Comparison of ENCODE assay signal across 8 mouse cellular contexts in genomic region chr11:100471352-100472196, GRCm38 (mm10). TPM values are rescaled to one million over a fixed set of nuclear protein-coding genes. Genes with fewer than 3 reads are reported as not detected.
A peak's percentile ranks its signal among the peaks of the same experiment; 100 is the strongest.
DNase-seq lines count a peak whose midpoint lies in the region; ATAC-seq and TF ChIP-seq lines count a peak whose summit lies in the region.

No protein-coding gene starts in this region.

- peaks cover 12% of the 10 kb centered on the region; the same call in 1 of the 2 replicates for H3K4me1 ChIP-seq in kidney, adult 2 months (ENCODE audit: control insufficient read depth, insufficient read depth, low read length)
- H3K4me1 ChIP-seq in MEL (ENCODE audit: control insufficient read depth in 1 of 2, insufficient read depth in 2 of 2, low read length in 2 of 2), result peaks cover 15 to 27% of the 10 kb centered on the region in 2 experiments
- H3K4me1 ChIP-seq in embryonic fibroblast, embryonic 13.5 days (ENCODE audit: control insufficient read depth, insufficient read depth, low read length), result peaks cover 5% of the 10 kb centered on the region
- H3K4me1 ChIP-seq in limb, embryonic 10.5 days, result peaks cover 20% of the 10 kb centered on the region
- peaks cover 17% of the 10 kb centered on the region for H3K4me1 ChIP-seq in neural tube, embryonic 14.5 days (ENCODE audit: control insufficient read depth, insufficient read depth, low read length)

- no peaks in the 10 kb centered on the region; the same call in 1 of the 2 replicates for H3K36me3 ChIP-seq in kidney, adult 2 months (ENCODE audit: control insufficient read depth, insufficient read depth, low read length)
- H3K36me3 ChIP-seq in MEL (ENCODE audit: control insufficient read depth in 1 of 2, insufficient read depth in 2 of 2, low read length in 2 of 2), result peaks cover 7 to 45% of the 10 kb centered on the region in 2 experiments
- peaks cover 43% of the 10 kb centered on the region for H3K36me3 ChIP-seq in limb, embryonic 10.5 days
- 0 out of 2 replicates have a peak, but pooled peaks cover 3% of the 10 kb centered on the region for H3K36me3 ChIP-seq in neural tube, embryonic 14.5 days (ENCODE audit: control insufficient read depth, insufficient read depth, low read length)

- peak in 1 of 2 experiments; percentile 29; a peak in 1 of 4 replicates for TF ChIP-seq EP300 in MEL (IDR thresholded peaks at IDR 0.05; ENCODE audit: low read depth in 1 of 2, low read length in 2 of 2)

- H3K27ac ChIP-seq in kidney, adult 2 months (ENCODE audit: insufficient read depth, low read depth, low read length), result no peak overlapping the region
- no peak overlapping the region for H3K27ac ChIP-seq in MEL (ENCODE audit: control insufficient read depth, low read depth, low read length)
- no peak overlapping the region for H3K27ac ChIP-seq in embryonic fibroblast, embryonic 13.5 days (ENCODE audit: insufficient read depth, low read length)
- H3K27ac ChIP-seq in limb, embryonic 10.5 days, result peak overlapping the region; percentile 93
- peak overlapping the region; percentile 85 for H3K27ac ChIP-seq in neural tube, embryonic 14.5 days (ENCODE audit: low read depth, low read length)

- 5% methylated on average over 30 of the region's 30 CpGs for WGBS in kidney, adult 2 months
- 5% methylated on average over 30 of the region's 30 CpGs for WGBS in limb, embryonic 10.5 days
- 4% methylated on average over 30 of the region's 30 CpGs for WGBS in neural tube, embryonic 14.5 days

- no peak for TF ChIP-seq POLR2A in kidney, adult 2 months (IDR thresholded peaks at IDR 0.05; ENCODE audit: low read depth, low read length)
- TF ChIP-seq POLR2A in MEL (IDR thresholded peaks at IDR 0.05; ENCODE audit: control insufficient read depth in 1 of 2, insufficient read depth in 1 of 2, low read depth in 1 of 2, low read length in 2 of 2, poor library complexity in 1 of 2), result no peak
- no peak for TF ChIP-seq POLR2A in embryonic fibroblast, embryonic 13.5 days (IDR thresholded peaks at IDR 0.05; ENCODE audit: low read depth, low read length)

- peak overlapping the region; percentile 72 for H3K4me2 ChIP-seq in neural tube, embryonic 14.5 days (ENCODE audit: low read depth, low read length)

- no peaks in the 10 kb centered on the region for H3K9me3 ChIP-seq in MEL (replicated peaks; ENCODE audit: insufficient read depth, low read length)
- H3K9me3 ChIP-seq in limb, embryonic 10.5 days (replicated peaks), result no peaks in the 10 kb centered on the region
- H3K9me3 ChIP-seq in neural tube, embryonic 14.5 days (ENCODE audit: control insufficient read depth, low read length), result no peaks in the 10 kb centered on the region

- peak overlapping the region; percentile 85 for H3K9ac ChIP-seq in MEL (ENCODE audit: control insufficient read depth, low read depth, low read length, poor library complexity, severe bottlenecking)
- H3K9ac ChIP-seq in neural tube, embryonic 14.5 days (replicated peaks; ENCODE audit: low read depth, low read length), result peak overlapping the region; percentile 91

- no peak for TF ChIP-seq RAD21 in MEL (IDR thresholded peaks at IDR 0.05; ENCODE audit: low read depth, low read length)

- no peak for DNase-seq in kidney, adult 2 months
- no peak for DNase-seq in kidney, postnatal 25 days
- DNase-seq in MEL (ENCODE audit: low read depth, low spot score), result peak; percentile 44
- no peak for DNase-seq in limb, embryonic 10.5 days (ENCODE audit: low spot score)
- no peak for DNase-seq in cerebellum, adult 11 months
- no peak for DNase-seq in cerebellum, adult 8-10 months

- TF ChIP-seq CTCF in kidney, adult 2 months (conservative IDR thresholded peaks at IDR 0.05; ENCODE audit: insufficient read depth, insufficient read length, low read depth, low read length), result no peak
- TF ChIP-seq CTCF in MEL (IDR thresholded peaks at IDR 0.05 in 2 of 3, conservative IDR thresholded peaks at IDR 0.05 in 1 of 3; ENCODE audit: control insufficient read depth in 1 of 3, insufficient read depth in 1 of 3, low read depth in 2 of 3, low read length in 3 of 3, poor library complexity in 1 of 3, severe bottlenecking in 1 of 3), result no peak
- TF ChIP-seq CTCF in embryonic fibroblast, embryonic 13.5 days (IDR thresholded peaks at IDR 0.05; ENCODE audit: borderline replicate concordance, insufficient read depth, low read length), result no peak

- H3K27me3 ChIP-seq in kidney, adult 2 months (replicated peaks; ENCODE audit: control insufficient read depth, insufficient read depth, low read length), result no peaks in the 10 kb centered on the region
- no peaks in the 10 kb centered on the region for H3K27me3 ChIP-seq in MEL (ENCODE audit: control insufficient read depth in 1 of 2, insufficient read depth in 2 of 2, low read length in 2 of 2)
- H3K27me3 ChIP-seq in limb, embryonic 10.5 days (ENCODE audit: low read depth, poor library complexity, severe bottlenecking), result no peaks in the 10 kb centered on the region
- H3K27me3 ChIP-seq in neural tube, embryonic 14.5 days (ENCODE audit: control insufficient read depth, insufficient read depth, low read length), result no peaks in the 10 kb centered on the region

- ATAC-seq in neural tube, embryonic 14.5 days (ENCODE audit: low read depth), result peak; percentile 38

- H3K4me3 ChIP-seq in kidney, adult 2 months (ENCODE audit: insufficient read depth, low read depth, low read length), result peak overlapping the region; percentile 98
- H3K4me3 ChIP-seq in MEL (ENCODE audit: control insufficient read depth in 1 of 2, insufficient read depth in 1 of 2, low read depth in 2 of 2, low read length in 2 of 2), result peak overlapping the region; percentile 76 to 91
- H3K4me3 ChIP-seq in embryonic fibroblast, embryonic 13.5 days (ENCODE audit: insufficient read depth, low read length), result peak overlapping the region; percentile 65
- H3K4me3 ChIP-seq in limb, embryonic 10.5 days, result peak overlapping the region; percentile 97
- peak overlapping the region; percentile 77 for H3K4me3 ChIP-seq in neural tube, embryonic 14.5 days (ENCODE audit: low read depth, low read length)

- peaks cover 50% of the 10 kb centered on the region for H3K79me2 ChIP-seq in MEL (ENCODE audit: control insufficient read depth, insufficient read depth, low read length, poor library complexity)

TF ChIP-seq in MEL, 35 proteins besides CTCF, POLR2A, EP300 and RAD21:
- no peak for TF ChIP-seq MYB (IDR thresholded peaks at IDR 0.05; ENCODE audit: low read depth, low read length)
- 0 out of 2 replicates have a peak, but pooled peaks have one; percentile 21 for TF ChIP-seq TBP (IDR thresholded peaks at IDR 0.05; ENCODE audit: low read depth, low read length)
TF ChIP-seq in MEL: peak in this region for 1.

RNA-seq across cellular contexts. Expression of gene Klhl11, which starts 1.0 kb away (rescaled TPM):
- 2.3 and 3.3 TPM in 2 replicates for polyA plus RNA-seq in kidney, adult 2 months (2012; rRNA removed)
- total RNA-seq in MEL (2012; rRNA removed), result 31.5 and 34.7 TPM in 2 replicates
- polyA plus RNA-seq in MEL (2012; ENCODE audit: insufficient read depth in 1 of 2, insufficient read length in 2 of 2, low read depth in 1 of 2, low replicate concordance in 2 of 2, missing spikeins in 1 of 2), result 10 to 100 TPM in 1 of 2 experiments, not detected in 1; 11.5 TPM
- polyA plus RNA-seq in embryonic fibroblast, embryonic 13.5 days (2011; ENCODE audit: insufficient read length, low read depth, missing spikeins), result 20.9 and 21.4 TPM in 2 replicates
- 7.9 and 10.4 TPM in 2 replicates for polyA plus RNA-seq in limb, embryonic 10.5 days (2016; fragmentation: Nextera tagmentation; extraction: Ambion mirVana)
- polyA plus RNA-seq in neural tube, embryonic 14.5 days (2014; fragmentation: Nextera tagmentation; extraction: Ambion mirVana), result 15.7 and 16.1 TPM in 2 replicates

RNA-seq across cellular contexts. Expression of gene Klhl10, which starts 29.9 kb away (rescaled TPM):
- 0.13 and 0.34 TPM in 2 replicates for polyA plus RNA-seq in kidney, adult 2 months (2012; rRNA removed)
- total RNA-seq in MEL (2012; rRNA removed), result 0.56 and 0.65 TPM in 2 replicates
- polyA plus RNA-seq in MEL (2012; ENCODE audit: insufficient read depth in 1 of 2, insufficient read length in 2 of 2, low read depth in 1 of 2, low replicate concordance in 2 of 2, missing spikeins in 1 of 2), result under 1 TPM in 1 of 2 experiments, not detected in 1; 0.81 TPM
- polyA plus RNA-seq in embryonic fibroblast, embryonic 13.5 days (2011; ENCODE audit: insufficient read length, low read depth, missing spikeins), result 0.40 and 0.77 TPM in 2 replicates
- polyA plus RNA-seq in limb, embryonic 10.5 days (2016; fragmentation: Nextera tagmentation; extraction: Ambion mirVana), result 0.63 and 0.69 TPM in 2 replicates
- polyA plus RNA-seq in neural tube, embryonic 14.5 days (2014; fragmentation: Nextera tagmentation; extraction: Ambion mirVana), result 0.68 and 1.1 TPM in 2 replicates

RNA-seq across cellular contexts. Expression of gene Nt5c3b, which starts 30.0 kb away (rescaled TPM):
- 29.3 and 32.0 TPM in 2 replicates for polyA plus RNA-seq in kidney, adult 2 months (2012; rRNA removed)
- total RNA-seq in MEL (2012; rRNA removed), result 58.0 and 61.3 TPM in 2 replicates
- polyA plus RNA-seq in MEL (2012; ENCODE audit: insufficient read depth in 1 of 2, insufficient read length in 2 of 2, low read depth in 1 of 2, low replicate concordance in 2 of 2, missing spikeins in 1 of 2), result 100 to 1,000 TPM in 1 of 2 experiments, 10 to 100 TPM in 1; 79.2 to 287 TPM
- 44.8 and 52.0 TPM in 2 replicates for polyA plus RNA-seq in embryonic fibroblast, embryonic 13.5 days (2011; ENCODE audit: insufficient read length, low read depth, missing spikeins)
- polyA plus RNA-seq in limb, embryonic 10.5 days (2016; fragmentation: Nextera tagmentation; extraction: Ambion mirVana), result 149 and 173 TPM in 2 replicates
- polyA plus RNA-seq in neural tube, embryonic 14.5 days (2014; fragmentation: Nextera tagmentation; extraction: Ambion mirVana), result 107 and 109 TPM in 2 replicates

RNA-seq across cellular contexts. Expression of gene Fkbp10, which starts 56.1 kb away (rescaled TPM):
- polyA plus RNA-seq in kidney, adult 2 months (2012; rRNA removed), result 12.5 and 15.9 TPM in 2 replicates
- 0.19 TPM in 1 of 2 replicates, not detected in the other for total RNA-seq in MEL (2012; rRNA removed)
- polyA plus RNA-seq in MEL (2012; ENCODE audit: insufficient read depth in 1 of 2, insufficient read length in 2 of 2, low read depth in 1 of 2, low replicate concordance in 2 of 2, missing spikeins in 1 of 2), result under 1 TPM in 1 of 2 experiments, not detected in 1; 0.28 TPM
- 283 and 298 TPM in 2 replicates for polyA plus RNA-seq in embryonic fibroblast, embryonic 13.5 days (2011; ENCODE audit: insufficient read length, low read depth, missing spikeins)
- polyA plus RNA-seq in limb, embryonic 10.5 days (2016; fragmentation: Nextera tagmentation; extraction: Ambion mirVana), result 67.6 and 89.5 TPM in 2 replicates
- 7.2 and 32.8 TPM in 2 replicates for polyA plus RNA-seq in neural tube, embryonic 14.5 days (2014; fragmentation: Nextera tagmentation; extraction: Ambion mirVana)

RNA-seq across cellular contexts. Expression of gene Acly, which starts 56.2 kb away (rescaled TPM):
- 181 and 191 TPM in 2 replicates for polyA plus RNA-seq in kidney, adult 2 months (2012; rRNA removed)
- total RNA-seq in MEL (2012; rRNA removed), result 220 and 234 TPM in 2 replicates
- 100 to 1,000 TPM in 1 of 2 experiments, not detected in 1; 167 TPM for polyA plus RNA-seq in MEL (2012; ENCODE audit: insufficient read depth in 1 of 2, insufficient read length in 2 of 2, low read depth in 1 of 2, low replicate concordance in 2 of 2, missing spikeins in 1 of 2)
- polyA plus RNA-seq in embryonic fibroblast, embryonic 13.5 days (2011; ENCODE audit: insufficient read length, low read depth, missing spikeins), result 111 and 143 TPM in 2 replicates
- polyA plus RNA-seq in limb, embryonic 10.5 days (2016; fragmentation: Nextera tagmentation; extraction: Ambion mirVana), result 260 and 263 TPM in 2 replicates
- polyA plus RNA-seq in neural tube, embryonic 14.5 days (2014; fragmentation: Nextera tagmentation; extraction: Ambion mirVana), result 191 and 250 TPM in 2 replicates

Comparison
In these comparisons a context has a peak if more than half of its experiments do, and no peak if none do; other contexts are left out.
1. H3K27ac ChIP-seq: peak in limb, embryonic 10.5 days (single experiment) and neural tube, embryonic 14.5 days (single experiment); none in kidney, adult 2 months (single experiment), MEL (single experiment) and embryonic fibroblast, embryonic 13.5 days (single experiment).
2. Peak in every context shown above with its lines, with median percentiles within 50 percentile points of each other: H3K4me3 ChIP-seq.